Mouse (Mus musculus) G1E (cell line): ENCODE measurements around the gene Fermt3. TPM values are rescaled to one million over a fixed set of nuclear protein-coding genes. Genes with fewer than 3 reads are reported as not detected.
"Not testable (repeated sequence)": the region's sequence is repeated elsewhere in the genome, so short reads cannot be mapped to it uniquely, and the experiment has no call there.

Source experiments
- ATAC-seq: 2 replicates; pipeline ENCODE4 v1.8.0; 2016; ENCODE audit warnings: mild to moderate bottlenecking; ENCODE audit not compliant: insufficient number of reproducible peaks, poor library complexity, low FRiP score, severe bottlenecking; ENCODE audit errors: extremely low read depth
- DNase-seq: peaks from one replicate; pipeline ENCODE4 v3.0.0; 2012; ENCODE audit warnings: low spot score
- H3K27me3 ChIP-seq: 2 replicates; pipeline ENCODE4 v1.6.1; 2012; ENCODE audit warnings: mild to moderate bottlenecking, low read length, inconsistent platforms; ENCODE audit not compliant: insufficient read depth
- H3K36me3 ChIP-seq: replicated peaks from 2 replicates; pipeline ENCODE3; 2012; ENCODE audit warnings: mild to moderate bottlenecking, inconsistent platforms
- H3K4me1 ChIP-seq: 2 replicates; pipeline ENCODE4 v1.6.1; 2012; ENCODE audit warnings: low read depth, low read length, inconsistent platforms, mixed read lengths; ENCODE audit not compliant: insufficient read depth
- H3K4me3 ChIP-seq: 2 replicates; pipeline ENCODE4 v1.5.1; 2012; ENCODE audit warnings: low read depth, mild to moderate bottlenecking, inconsistent platforms, low read length, moderate library complexity, mixed read lengths
- H3K9me3 ChIP-seq: replicated peaks from 2 replicates; pipeline ENCODE4 v1.6.1; 2012; ENCODE audit warnings: inconsistent platforms
- CTCF ChIP-seq: IDR thresholded peaks from 2 replicates; pipeline ENCODE4 v1.5.1; 2012; ENCODE audit warnings: low read depth, low read length, inconsistent platforms, mixed read lengths
- GATA1 ChIP-seq: IDR thresholded peaks from 2 replicates; pipeline ENCODE4 v1.6.1; 2012; ENCODE audit warnings: borderline replicate concordance, low read length, inconsistent platforms, mixed read lengths
- GATA2 ChIP-seq: IDR thresholded peaks from 2 replicates; pipeline ENCODE4 v1.6.1; 2012; ENCODE audit warnings: low read depth, low read length, inconsistent platforms, borderline replicate concordance
- POLR2AphosphoS5 ChIP-seq: IDR thresholded peaks from 2 replicates; pipeline ENCODE4 v1.6.1; 2012; ENCODE audit warnings: low read depth, low read length, inconsistent platforms; ENCODE audit not compliant: insufficient replicate concordance
- TAL1 ChIP-seq: conservative IDR thresholded peaks from 2 replicates; pipeline ENCODE4 v1.6.1; 2012; ENCODE audit warnings: low read depth, low read length, inconsistent platforms, mixed read lengths
- polyA plus RNA-seq: library from polyadenylated mRNA; stranded (reverse); fragments of >175 nt; gene quantifications from 2 replicates; pipeline ENCODE4 v1.2.3, GENCODE M21; 2012
- total RNA-seq, 2 experiments: library from RNA; stranded (forward) in 1 of 2; stranded (reverse) in 1 of 2; fragments of 200-1000 nt in 1 of 2; fragments of >200 nt in 1 of 2; fragmentation: Nextera tagmentation in 1 of 2; gene quantifications; 2 replicates each; pipeline ENCODE4 v1.2.3; 2014 to 2017

Fermt3 gene
- total and polyA plus RNA-seq, 3 experiments = 69.5 to 461 (median 267) TPM

DNA sequence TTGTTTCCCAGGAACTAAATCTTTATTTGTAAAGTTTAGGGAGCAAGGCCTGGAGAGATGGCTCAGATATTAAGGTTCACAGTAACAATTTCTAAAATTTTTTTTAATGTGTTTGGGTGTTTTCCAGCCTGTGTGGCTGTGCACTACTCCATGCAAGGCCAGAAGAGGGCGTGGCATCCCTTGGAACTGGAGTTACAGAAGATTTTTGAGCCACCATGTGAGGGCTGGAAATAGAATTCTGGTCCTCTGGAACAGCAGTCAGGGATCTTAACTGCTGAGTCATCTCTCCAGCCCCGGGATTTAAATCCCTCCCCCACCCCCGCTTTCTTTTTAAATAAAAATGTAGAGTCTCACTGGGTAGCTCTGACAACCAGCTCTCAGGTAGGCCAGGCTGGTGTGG lies 35.9 kb upstream of the Fermt3 start:
- DNase-seq = no peak
- no peak for TF ChIP-seq CTCF

DNA sequence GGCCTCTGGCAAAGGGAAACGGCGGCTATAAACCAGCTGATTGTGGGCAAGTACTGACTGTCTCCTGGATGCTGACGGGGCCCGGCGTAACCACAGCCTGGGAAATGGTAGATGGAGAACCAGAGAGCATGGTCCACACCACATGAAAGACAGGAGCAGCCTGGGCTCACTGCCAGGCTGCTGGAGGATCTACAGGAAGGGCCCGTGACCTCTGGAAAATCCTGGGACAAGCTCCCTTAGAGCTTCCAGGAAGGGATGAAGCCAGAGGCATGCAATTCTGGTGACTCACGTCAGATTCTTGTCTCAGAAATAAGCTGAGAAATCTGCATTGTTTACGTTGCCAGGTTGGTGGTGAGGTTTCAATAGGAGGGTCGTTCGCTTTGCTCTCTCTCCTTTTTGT lies 35.5 kb upstream of the Fermt3 start:
- no peaks in the 10 kb centered on the region for H3K9me3 ChIP-seq
- TF ChIP-seq GATA1 (no peak), TAL1 (no peak), POLR2AphosphoS5 (no peak), GATA2 (no peak), CTCF (no peak)
- ATAC-seq = no peak
- H3K4me3 ChIP-seq = no peak overlapping the region
- H3K4me1 ChIP-seq = peaks cover 17% of the 10 kb centered on the region
- H3K36me3 ChIP-seq = no peaks in the 10 kb centered on the region
- H3K27me3 ChIP-seq = peaks cover 58% of the 10 kb centered on the region
- no peak for DNase-seq

More for the DNA sequence above, 35.9 kb upstream of the Fermt3 start:
- Histone ChIP-seq H3K9me3 (no peaks in the 10 kb centered on the region), H3K4me3 (no peak overlapping the region), H3K4me1 (peaks cover 17% of the 10 kb centered on the region), H3K27me3 (peaks cover 59% of the 10 kb centered on the region), H3K36me3 (no peaks in the 10 kb centered on the region)
- ATAC-seq = no peak

DNA sequence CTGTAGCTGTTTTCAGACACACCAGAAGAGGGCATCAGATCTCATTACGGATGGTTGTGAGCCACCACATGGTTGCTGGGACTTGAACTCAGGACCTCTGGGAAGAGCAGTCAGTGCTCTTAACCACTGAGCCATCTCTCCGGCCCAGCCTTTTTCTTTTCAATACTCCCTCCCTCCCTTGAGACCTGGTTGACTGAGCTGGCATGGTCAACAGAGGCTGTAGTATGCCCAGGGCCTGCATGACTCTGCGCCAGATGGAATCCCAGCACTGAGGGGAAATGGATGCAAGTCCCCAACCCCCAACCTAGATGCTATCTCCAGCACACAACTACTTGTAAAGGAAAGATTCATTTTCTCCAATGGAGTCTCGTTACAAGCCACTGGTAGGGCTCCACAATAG lies 34.1 kb upstream of the Fermt3 start:
- not testable (repeated sequence) for DNase-seq, ATAC-seq, H3K4me3 ChIP-seq, H3K9me3 ChIP-seq, H3K36me3 ChIP-seq
- H3K27me3 ChIP-seq = peaks cover 58% of the 10 kb centered on the region
- peaks cover 17% of the 10 kb centered on the region for H3K4me1 ChIP-seq

DNA sequence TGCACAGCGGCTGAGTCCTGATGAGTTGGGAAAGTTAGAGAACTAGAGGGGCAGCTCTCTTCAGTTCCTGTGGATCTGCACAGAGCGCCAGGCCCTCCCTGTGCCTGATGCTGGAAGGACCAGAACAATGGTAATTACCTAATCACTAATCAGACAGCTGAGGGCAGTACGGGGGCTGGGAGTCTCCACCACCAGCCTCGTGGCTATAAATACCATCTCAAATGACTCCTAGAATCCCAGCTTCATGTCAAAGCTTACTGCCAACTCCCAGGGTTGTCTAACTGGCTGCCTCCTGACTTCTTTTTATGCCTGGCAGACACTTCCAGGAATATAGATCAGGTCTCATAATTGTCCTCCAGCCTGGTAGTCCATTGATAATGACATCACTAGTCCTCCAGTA lies 25.4 kb upstream of the Fermt3 start:
- peaks cover 10% of the 10 kb centered on the region for H3K4me1 ChIP-seq
- TF ChIP-seq TAL1 (no peak), GATA2 (no peak), GATA1 (no peak), POLR2AphosphoS5 (no peak)
- no peak overlapping the region for H3K4me3 ChIP-seq
- peaks cover 34% of the 10 kb centered on the region for H3K27me3 ChIP-seq
- ATAC-seq = no peak
- no peak for DNase-seq
- no peaks in the 10 kb centered on the region for H3K36me3 ChIP-seq
- no peaks in the 10 kb centered on the region for H3K9me3 ChIP-seq

DNA sequence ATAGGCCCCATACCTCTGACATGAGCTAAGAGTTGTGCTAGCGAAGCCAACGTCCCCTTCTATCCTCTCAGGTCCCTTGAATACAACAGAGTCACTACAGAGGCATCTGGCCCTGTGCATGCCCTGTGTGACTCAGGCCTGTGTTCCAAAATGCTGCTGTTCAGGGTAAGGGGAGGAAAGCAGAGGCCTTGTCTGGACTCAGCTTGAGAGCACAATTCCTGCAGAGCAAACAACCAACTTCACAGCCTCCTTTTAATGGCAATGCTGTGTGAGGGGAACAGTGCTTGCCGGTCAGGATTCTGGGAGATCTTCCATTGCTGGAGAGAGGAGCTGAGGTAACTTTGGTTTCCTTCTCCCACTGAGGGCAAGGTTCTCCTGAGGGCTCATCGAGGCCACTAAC lies 25.0 kb upstream of the Fermt3 start:
- Histone ChIP-seq H3K27me3 (peaks cover 32% of the 10 kb centered on the region), H3K4me3 (no peak overlapping the region), H3K4me1 (peaks cover 10% of the 10 kb centered on the region), H3K9me3 (no peaks in the 10 kb centered on the region), H3K36me3 (no peaks in the 10 kb centered on the region)
- ATAC-seq (no peak), DNase-seq (no peak)
- TF ChIP-seq GATA1 (no peak), CTCF (no peak), TAL1 (no peak), GATA2 (no peak), POLR2AphosphoS5 (no peak)

DNA sequence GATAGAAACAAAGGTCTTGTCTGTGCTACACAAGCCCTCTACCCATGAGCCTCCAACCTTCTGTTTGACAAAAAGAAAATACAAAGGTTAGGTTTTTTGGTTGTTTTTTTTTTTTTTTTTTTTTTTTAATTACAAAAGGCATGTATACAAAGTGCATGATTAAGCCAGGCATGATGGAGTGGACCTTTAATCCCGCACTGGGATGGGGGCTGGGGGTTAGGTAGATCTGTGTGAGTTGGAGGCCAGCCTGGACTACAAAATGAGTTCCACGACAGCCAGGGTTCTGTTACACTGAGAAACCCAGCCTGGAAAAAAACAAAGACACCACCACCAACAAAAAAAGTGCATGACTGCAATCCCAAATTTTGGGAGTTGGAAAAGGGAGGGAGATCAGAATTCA lies 21.9 kb upstream of the Fermt3 start:
- H3K9me3 ChIP-seq = no peaks in the 10 kb centered on the region
- DNase-seq (no peak), ATAC-seq (no peak)
- H3K27me3 ChIP-seq = peaks cover 19% of the 10 kb centered on the region; the same call in 1 of the 2 replicates
- no peak overlapping the region; the same call in 1 of the 2 replicates for H3K4me3 ChIP-seq
- H3K4me1 ChIP-seq = peaks cover 34% of the 10 kb centered on the region
- H3K36me3 ChIP-seq = peaks cover 24% of the 10 kb centered on the region
- TF ChIP-seq POLR2AphosphoS5 (no peak), CTCF (no peak), GATA1 (no peak), TAL1 (no peak), GATA2 (no peak)

DNA sequence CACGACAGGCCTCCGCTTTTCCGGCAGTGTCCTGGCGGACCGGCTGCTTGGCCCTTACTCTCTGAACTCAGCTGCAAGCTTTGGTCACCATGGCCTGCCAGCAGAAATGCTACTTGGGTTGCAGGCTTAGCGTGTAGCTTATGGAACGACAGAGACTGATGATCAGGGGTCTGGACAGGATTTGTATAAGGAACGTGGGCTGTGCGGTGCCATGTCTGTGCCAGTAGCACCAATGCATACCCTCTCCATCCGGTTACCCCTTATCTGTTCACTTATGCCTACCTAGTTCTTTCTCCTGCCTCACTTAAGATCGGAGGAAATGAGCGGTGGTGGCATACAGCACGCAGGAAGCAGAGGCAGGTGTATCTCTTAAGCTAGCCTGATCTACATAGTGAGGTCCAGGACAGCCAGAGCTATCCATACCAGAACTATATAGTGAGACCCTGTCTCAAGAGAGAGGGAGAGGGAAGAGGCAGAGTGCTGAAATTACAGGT lies 21.4 kb upstream of the Fermt3 start:
- TF ChIP-seq GATA2 (no peak), TAL1 (no peak)
- DNase-seq (no peak), ATAC-seq (no peak)
- peaks cover 18% of the 10 kb centered on the region; the same call in 1 of the 2 replicates for H3K27me3 ChIP-seq
- no peaks in the 10 kb centered on the region for H3K9me3 ChIP-seq
- peak overlapping the region; percentile 85 for H3K4me3 ChIP-seq
- H3K4me1 ChIP-seq = peaks cover 35% of the 10 kb centered on the region
- H3K36me3 ChIP-seq = peaks cover 26% of the 10 kb centered on the region
